Mouse (Mus musculus) embryonic fibroblast, embryonic 13.5 days (primary cell): ENCODE data around the gene Habp2. TPM values are rescaled to one million over a fixed set of nuclear protein-coding genes. Genes with fewer than 3 reads are reported as not detected.

Experiments
- H3K27ac ChIP-seq: 2 replicates; pipeline ENCODE4 v1.5.1; 2012; ENCODE audit warnings: low read length, control low read depth, inconsistent platforms; ENCODE audit not compliant: insufficient read depth
- H3K4me1 ChIP-seq: 2 replicates; pipeline ENCODE4 v1.6.1; 2011; ENCODE audit warnings: low read length; ENCODE audit not compliant: control insufficient read depth, insufficient read depth
- H3K4me3 ChIP-seq: 2 replicates; pipeline ENCODE4 v1.5.1; 2011; ENCODE audit warnings: mild to moderate bottlenecking, control low read depth, low read length; ENCODE audit not compliant: insufficient read depth
- CTCF ChIP-seq: IDR thresholded peaks from 2 replicates; pipeline ENCODE4 v1.5.1; 2011; ENCODE audit warnings: mild to moderate bottlenecking, control low read depth, low read length, moderate library complexity, borderline replicate concordance; ENCODE audit not compliant: insufficient read depth
- POLR2A ChIP-seq: IDR thresholded peaks from 2 replicates; pipeline ENCODE4 v1.6.1; 2011; ENCODE audit warnings: low read depth, mild to moderate bottlenecking, control low read depth, low read length, moderate library complexity
- polyA plus RNA-seq: library from polyadenylated mRNA; stranded (reverse); fragments of >200 nt; gene quantifications from 2 replicates; pipeline ENCODE4 v1.2.4, GENCODE M21; 2011; ENCODE audit warnings: low read depth; ENCODE audit not compliant: missing spikeins, insufficient read length

The Habp2 gene
- polyA plus RNA-seq: not detected in 2 replicates

GRCm38 (mm10) chr19:56286866-56287265 lies at the start of gene Habp2:
Gene Habp2 (plus strand): TSS chr19:56287137.
- Histone ChIP-seq H3K4me3 (no peak within 1 kb of the TSS), H3K4me1 (peaks cover 7% of the 10 kb centered on the region)
- TF ChIP-seq CTCF (no peak), POLR2A (no peak)

GRCm38 (mm10) chr19:56238501-56238900 lies 48.4 kb upstream of the Habp2 start:
- Histone ChIP-seq H3K4me1 (no peaks in the 10 kb centered on the region), H3K27ac (no peak overlapping the region), H3K4me3 (no peak overlapping the region)
- TF ChIP-seq CTCF: no peak
- TF ChIP-seq POLR2A: no peak

More at GRCm38 (mm10) chr19:56286866-56287265, at the start of gene Habp2:
- H3K27ac ChIP-seq: no peak within 1 kb of the TSS

- H3K27ac ChIP-seq: no peak overlapping the region
- H3K4me3 ChIP-seq: no peak overlapping the region
- TF ChIP-seq CTCF (no peak), POLR2A (no peak)
These were observed 41.7 kb upstream of the Habp2 start for GRCm38 (mm10) chr19:56245201-56245600.

GRCm38 (mm10) chr19:56252815-56253214 lies 34.1 kb upstream of the Habp2 start:
- no peak for TF ChIP-seq CTCF
- no peak for TF ChIP-seq POLR2A
- H3K27ac ChIP-seq: no peak overlapping the region
- no peak overlapping the region for H3K4me3 ChIP-seq
- H3K4me1 ChIP-seq: no peaks in the 10 kb centered on the region

More at GRCm38 (mm10) chr19:56245201-56245600, 41.7 kb upstream of the Habp2 start:
- H3K4me1 ChIP-seq: no peaks in the 10 kb centered on the region; the same call in 1 of the 2 replicates

- no peaks in the 10 kb centered on the region for H3K4me1 ChIP-seq
- no peak for TF ChIP-seq CTCF
- H3K27ac ChIP-seq: no peak overlapping the region
- no peak overlapping the region for H3K4me3 ChIP-seq
These were observed 33.7 kb upstream of the Habp2 start for GRCm38 (mm10) chr19:56253271-56253670.

GRCm38 (mm10) chr19:56254751-56255150 lies 32.2 kb upstream of the Habp2 start:
- no peak overlapping the region for H3K27ac ChIP-seq
- no peak overlapping the region for H3K4me3 ChIP-seq
- TF ChIP-seq CTCF (peak; percentile 24; the same call in 1 of the 2 replicates), POLR2A (no peak)
- no peaks in the 10 kb centered on the region for H3K4me1 ChIP-seq

GRCm38 (mm10) chr19:56255506-56255905 lies 31.4 kb upstream of the Habp2 start:
- no peak overlapping the region for H3K27ac ChIP-seq
- no peak overlapping the region for H3K4me3 ChIP-seq
- TF ChIP-seq CTCF (no peak), POLR2A (no peak)
- H3K4me1 ChIP-seq: no peaks in the 10 kb centered on the region

GRCm38 (mm10) chr19:56256235-56256634 lies 30.7 kb upstream of the Habp2 start:
- Histone ChIP-seq H3K4me3 (no peak overlapping the region), H3K27ac (no peak overlapping the region), H3K4me1 (no peaks in the 10 kb centered on the region)
- TF ChIP-seq CTCF: no peak
- no peak for TF ChIP-seq POLR2A

GRCm38 (mm10) chr19:56256741-56257140 lies 30.2 kb upstream of the Habp2 start:
- Histone ChIP-seq H3K4me3 (no peak overlapping the region), H3K4me1 (no peaks in the 10 kb centered on the region), H3K27ac (no peak overlapping the region)
- TF ChIP-seq POLR2A (no peak), CTCF (no peak)

GRCm38 (mm10) chr19:56263696-56264095 lies 23.2 kb upstream of the Habp2 start:
- H3K27ac ChIP-seq: no peak overlapping the region
- TF ChIP-seq CTCF (no peak), POLR2A (no peak)
- no peaks in the 10 kb centered on the region for H3K4me1 ChIP-seq
- no peak overlapping the region for H3K4me3 ChIP-seq

- Histone ChIP-seq H3K4me3 (no peak overlapping the region), H3K4me1 (no peaks in the 10 kb centered on the region), H3K27ac (no peak overlapping the region)
- no peak for TF ChIP-seq CTCF
- no peak for TF ChIP-seq POLR2A
These were observed 22.8 kb upstream of the Habp2 start for GRCm38 (mm10) chr19:56264175-56264574.
